Mouse (Mus musculus) retina, postnatal 1 day (tissue): Measurements from ENCODE around the gene Caskin2.

Experiments
- DNase-seq: peaks from one replicate; pipeline ENCODE4 v3.0.0-alpha.2; 2012

The Caskin2 gene

GRCm38 (mm10) chr11:115830550-115831325 lies 17.3 kb upstream of the Caskin2 start:
- DNase-seq, result no peak

- no peak for DNase-seq
Observed at GRCm38 (mm10) chr11:115829036-115829435, 15.6 kb upstream of the Caskin2 start.

- DNase-seq, result no peak
Observed at GRCm38 (mm10) chr11:115827624-115828023, 14.2 kb upstream of the Caskin2 start.

- DNase-seq, result no peak
Observed at GRCm38 (mm10) chr11:115826487-115826886, 13.0 kb upstream of the Caskin2 start.

- no peak for DNase-seq
Observed at GRCm38 (mm10) chr11:115824813-115825212, 11.4 kb upstream of the Caskin2 start.

GRCm38 (mm10) chr11:115823774-115824740 lies 10.6 kb upstream of the Caskin2 start, which contains the start of gene Llgl2:
Gene Llgl2 (plus strand): TSS chr11:115824049.
- DNase-seq, result peak; percentile 92

GRCm38 (mm10) chr11:115821001-115821400 lies 7.6 kb upstream of the Caskin2 start:
- no peak for DNase-seq

- no peak for DNase-seq
Observed at GRCm38 (mm10) chr11:115819915-115820623, 6.6 kb upstream of the Caskin2 start.

GRCm38 (mm10) chr11:115817331-115817730 lies 3.9 kb upstream of the Caskin2 start:
- DNase-seq, result no peak

- peak; percentile 85 for DNase-seq
Observed at GRCm38 (mm10) chr11:115814605-115815450, 1.4 kb upstream of the Caskin2 start, which contains the start of gene Tsen54. Gene Tsen54 (plus strand): TSS chr11:115814724.

- no peak for DNase-seq
Observed at GRCm38 (mm10) chr11:115812533-115813420, 662 bp downstream of the Caskin2 start.

GRCm38 (mm10) chr11:115812095-115812494 lies 1.3 kb downstream of the Caskin2 start:
- DNase-seq, result no peak

- no peak for DNase-seq
Observed at GRCm38 (mm10) chr11:115811381-115812093, 1.9 kb downstream of the Caskin2 start.

- DNase-seq, result no peak
Observed at GRCm38 (mm10) chr11:115810377-115810776, 3.1 kb downstream of the Caskin2 start.

- no peak for DNase-seq
Observed at GRCm38 (mm10) chr11:115809311-115809781, 4.1 kb downstream of the Caskin2 start.

GRCm38 (mm10) chr11:115808696-115809310 lies 4.6 kb downstream of the Caskin2 start:
- peak; percentile 78 for DNase-seq

GRCm38 (mm10) chr11:115807971-115808370 lies 5.5 kb downstream of the Caskin2 start:
- peak; percentile 77 for DNase-seq

- DNase-seq, result peak; percentile 74
Observed at GRCm38 (mm10) chr11:115807306-115807705, 6.1 kb downstream of the Caskin2 start.

GRCm38 (mm10) chr11:115806154-115806553 lies 7.3 kb downstream of the Caskin2 start:
- no peak for DNase-seq
